Mouse (Mus musculus): ENCODE data around the gene Ralgapa2.
"Not testable (repeated sequence)": the region's sequence is repeated elsewhere in the genome, so short reads cannot be mapped to it uniquely, and the experiment has no call there.

Gene Ralgapa2

DNA sequence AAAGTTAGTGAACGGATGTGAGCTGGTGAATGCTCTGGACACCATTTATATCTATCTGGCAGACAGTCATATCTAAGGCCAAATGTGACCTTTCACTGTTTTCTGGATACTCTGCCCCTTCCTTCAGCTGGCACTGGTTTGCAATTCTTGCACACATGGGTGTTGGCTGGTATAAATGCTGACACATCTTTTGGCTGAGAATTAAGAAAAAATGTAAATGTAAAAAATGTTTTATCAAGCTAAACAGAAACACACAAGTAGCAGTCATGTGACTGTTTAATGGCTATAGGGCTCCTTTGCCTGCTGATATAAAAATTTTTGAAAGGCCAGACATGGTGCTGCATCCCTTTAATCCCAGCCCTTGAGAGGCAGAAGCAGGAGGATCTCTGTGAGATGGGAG, 13.0 kb downstream of the Ralgapa2 start:
- in situ Hi-C loops (cut with MboI), result no loop called here

DNA sequence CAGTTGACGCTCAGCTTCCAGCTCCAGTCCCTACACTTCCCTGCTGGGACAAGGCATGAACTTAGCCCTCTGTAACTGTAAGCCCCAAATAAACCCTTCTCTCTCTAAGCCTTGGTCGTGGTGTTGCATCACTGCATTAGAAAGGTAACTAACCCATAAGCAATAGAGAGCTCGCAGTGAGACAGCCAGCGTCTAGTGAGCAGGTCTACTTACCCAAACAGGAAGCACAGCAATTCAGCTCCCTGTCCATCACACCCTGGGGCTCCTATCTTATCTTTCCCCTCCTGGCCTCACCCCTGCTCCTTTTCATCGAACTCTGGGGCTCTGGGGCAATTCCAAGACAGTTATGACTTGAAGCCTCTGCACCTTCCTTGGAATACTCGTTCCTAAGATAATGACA, 13.8 kb downstream of the Ralgapa2 start:
- in situ Hi-C loops (cut with MboI), result no loop called here

- in situ Hi-C loops (cut with MboI), result no loop called here
Observed at GRCm38 (mm10) chr2:146496995-146497394, 15.1 kb downstream of the Ralgapa2 start.

DNA sequence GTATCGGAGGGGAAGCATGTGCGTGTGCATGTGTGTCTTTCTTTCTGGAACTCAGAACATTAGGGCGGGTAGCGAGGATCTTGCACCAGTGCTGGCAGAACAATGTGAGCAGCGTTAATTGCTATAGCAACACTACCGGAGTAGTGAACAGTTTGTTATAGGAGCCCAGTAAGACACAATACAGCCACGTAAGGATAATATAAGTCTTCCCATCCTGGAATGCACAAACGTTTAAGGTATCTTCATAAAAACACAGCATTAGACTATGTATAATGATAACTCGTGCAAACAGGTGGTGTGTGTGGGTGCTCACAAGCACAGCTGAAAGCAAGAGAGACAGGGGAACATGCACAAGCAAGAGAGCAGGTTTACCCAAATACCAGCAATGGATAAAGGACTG, 16.4 kb downstream of the Ralgapa2 start:
- in situ Hi-C loops (cut with MboI), result no loop called here

- in situ Hi-C loops (cut with MboI), result no loop called here
Observed at GRCm38 (mm10) chr2:146493354-146493946, 18.7 kb downstream of the Ralgapa2 start.

GRCm38 (mm10) chr2:146491830-146492610, 20.1 kb downstream of the Ralgapa2 start:
- in situ Hi-C loops (cut with MboI), result no loop called here

DNA sequence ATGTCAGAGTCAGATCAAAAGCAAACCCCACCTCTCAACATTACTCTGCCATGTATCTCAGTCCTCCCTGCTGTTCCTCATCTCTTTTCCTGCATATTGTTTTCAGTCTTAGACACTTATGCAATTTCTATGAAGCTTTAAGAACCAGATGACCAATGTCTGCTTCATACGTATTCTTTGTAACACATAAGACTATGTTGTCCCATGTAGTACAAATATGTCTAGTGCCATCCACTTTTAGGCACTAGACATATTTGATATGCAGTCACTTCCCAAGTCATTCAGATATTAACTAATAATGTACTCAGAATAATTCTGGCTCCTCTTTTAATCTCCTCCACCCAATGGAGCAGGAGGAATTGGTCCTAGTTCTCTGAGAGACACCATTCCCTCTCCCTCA, 21.2 kb downstream of the Ralgapa2 start:
- in situ Hi-C loops (cut with MboI), result no loop called here

DNA sequence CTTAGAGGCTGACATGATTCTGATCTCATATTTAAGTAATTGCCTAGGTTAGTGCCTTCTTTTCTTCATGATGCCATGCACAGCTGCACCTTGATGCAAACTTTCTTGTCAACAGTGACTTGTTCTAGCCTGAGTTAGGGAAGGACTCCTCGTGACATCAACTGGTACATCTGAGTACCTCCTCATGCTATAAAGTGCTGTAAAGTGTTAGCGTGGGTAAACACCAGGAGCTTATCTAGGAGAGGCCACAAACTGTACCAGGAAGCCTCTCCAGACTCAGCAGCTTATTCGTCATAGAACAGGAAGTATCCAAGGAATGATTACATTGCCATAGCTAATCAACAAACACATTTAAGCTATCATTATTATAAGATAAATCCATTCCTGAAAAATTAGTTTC, 23.9 kb downstream of the Ralgapa2 start:
- in situ Hi-C loops (cut with MboI), result no loop called here

- in situ Hi-C loops (cut with MboI), result no loop called here
Observed at GRCm38 (mm10) chr2:146482859-146483258, 29.3 kb downstream of the Ralgapa2 start.

GRCm38 (mm10) chr2:146477491-146477890, 34.7 kb downstream of the Ralgapa2 start:
- in situ Hi-C loops (cut with MboI), result no loop called here

DNA sequence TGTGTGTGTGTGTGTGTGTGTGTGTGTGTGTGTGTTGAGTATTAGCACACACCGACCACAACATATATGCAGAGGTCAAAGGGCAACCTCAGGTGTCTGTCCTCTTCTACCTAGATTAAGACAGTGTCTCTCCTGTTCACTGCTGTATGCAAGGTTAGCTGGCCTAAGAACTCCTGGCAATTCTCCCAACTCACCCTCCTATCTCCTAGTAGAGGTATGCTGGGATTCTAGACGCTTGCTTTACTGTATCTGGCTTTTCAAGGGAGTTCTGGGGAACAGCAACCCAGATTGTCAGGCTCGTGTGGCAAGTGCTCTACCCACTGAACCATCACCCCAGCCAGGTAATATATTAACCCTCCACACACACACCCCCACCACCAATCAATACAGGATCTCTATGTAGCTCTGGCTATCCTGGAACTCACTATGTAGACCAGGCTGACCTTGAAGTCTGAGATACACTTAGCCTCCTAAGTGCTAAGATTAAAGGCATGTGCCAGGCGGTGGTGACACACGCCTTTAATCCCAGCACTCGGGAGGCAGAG, 35.6 kb downstream of the Ralgapa2 start:
- in situ Hi-C loops (cut with MboI), result no loop called here

DNA sequence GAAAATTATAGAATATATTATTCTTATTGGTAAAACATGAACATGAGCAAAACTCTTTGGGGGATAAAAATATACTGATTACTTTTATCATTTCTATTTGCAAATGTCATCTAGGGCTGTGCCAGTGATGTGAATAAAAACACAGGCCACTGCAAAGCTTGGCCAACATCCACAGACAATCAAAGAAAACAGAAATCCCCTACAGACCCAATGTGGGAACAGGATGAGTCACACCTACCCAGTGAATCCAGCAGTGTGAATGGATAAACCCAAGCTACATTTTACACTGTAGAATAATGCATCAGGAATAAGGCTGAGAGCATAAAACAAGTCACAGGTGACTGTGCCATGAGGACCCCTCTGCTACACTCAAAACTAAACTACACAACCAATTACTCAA, 36.1 kb downstream of the Ralgapa2 start:
- in situ Hi-C loops (cut with MboI), result no loop called here

DNA sequence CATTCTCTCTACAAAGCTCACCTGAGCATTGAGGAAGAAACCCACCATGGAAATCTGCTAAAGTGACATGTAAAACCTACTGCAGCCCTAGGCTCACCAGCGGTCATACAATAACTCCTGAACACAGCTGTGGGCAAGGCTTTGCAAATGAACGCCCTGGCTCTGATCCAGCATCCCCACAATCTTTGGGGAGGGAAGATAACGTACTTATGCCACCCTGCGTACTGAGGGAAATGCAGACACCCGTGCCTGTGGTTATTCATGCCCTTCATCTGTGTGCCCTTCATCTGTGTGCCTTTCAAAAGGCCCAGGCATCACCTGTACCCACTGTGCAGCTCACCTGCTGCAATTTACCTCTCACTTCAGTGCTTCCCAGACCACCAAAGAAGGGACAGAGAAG, 41.2 kb downstream of the Ralgapa2 start:
- in situ Hi-C loops (cut with MboI), result no loop called here

DNA sequence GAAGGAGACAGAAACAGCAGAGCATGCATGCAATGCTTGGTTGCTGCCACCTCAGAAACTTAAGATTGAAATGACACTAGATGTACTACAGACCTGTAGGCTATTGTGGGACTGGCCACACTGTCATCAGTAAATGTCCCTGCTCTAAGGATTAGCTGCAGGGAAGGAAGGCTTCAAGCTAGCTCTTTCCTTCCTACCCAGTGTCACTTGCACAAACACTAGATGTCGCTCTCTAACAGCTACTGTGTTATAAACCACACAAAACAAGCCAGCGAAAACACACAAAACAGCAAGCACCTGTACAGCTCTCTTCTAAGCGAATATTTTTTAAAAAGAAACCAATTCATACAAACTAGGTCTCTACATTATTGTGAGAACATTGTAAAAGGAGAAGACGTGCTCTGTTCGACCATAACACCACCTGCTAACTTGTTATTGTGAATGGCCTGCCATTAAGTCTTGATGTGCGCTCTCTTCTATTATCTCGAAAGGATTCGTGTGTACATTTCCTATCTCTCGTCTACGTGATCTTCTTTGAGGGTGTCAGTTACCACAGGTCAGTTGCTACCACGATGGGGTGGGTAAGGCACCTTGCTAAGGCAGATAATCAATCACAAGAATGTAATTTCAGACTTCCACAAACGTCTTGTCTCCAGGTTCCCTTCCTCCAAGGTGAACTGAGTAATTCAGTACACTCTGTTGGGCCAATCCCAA, 42.3 kb downstream of the Ralgapa2 start:
- in situ Hi-C loops (cut with MboI), result no loop called here

- in situ Hi-C loops (cut with MboI), result no loop called here
Observed at GRCm38 (mm10) chr2:146468898-146469297, 43.2 kb downstream of the Ralgapa2 start.

DNA sequence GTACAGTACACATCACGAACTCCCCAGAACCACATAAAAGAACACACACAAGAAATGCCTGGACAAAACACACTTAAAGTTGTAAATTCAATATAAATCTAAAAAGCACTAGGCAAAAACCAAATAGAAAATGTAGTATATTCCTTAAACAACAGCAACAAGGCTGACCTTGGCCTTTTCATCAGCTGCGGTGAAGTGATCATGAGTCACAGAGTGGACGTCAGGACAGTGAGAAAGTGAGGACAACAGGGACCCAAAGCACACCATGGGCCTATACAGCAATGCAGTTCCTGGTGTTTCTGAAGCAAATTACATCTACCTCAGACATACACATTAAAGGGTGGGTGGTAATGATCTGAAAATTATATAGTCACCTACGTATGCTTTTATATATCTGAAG, 44.1 kb downstream of the Ralgapa2 start:
- in situ Hi-C loops (cut with MboI), result no loop called here

GRCm38 (mm10) chr2:146466811-146467210, 45.3 kb downstream of the Ralgapa2 start:
- in situ Hi-C loops (cut with MboI), result not testable (repeated sequence)

DNA sequence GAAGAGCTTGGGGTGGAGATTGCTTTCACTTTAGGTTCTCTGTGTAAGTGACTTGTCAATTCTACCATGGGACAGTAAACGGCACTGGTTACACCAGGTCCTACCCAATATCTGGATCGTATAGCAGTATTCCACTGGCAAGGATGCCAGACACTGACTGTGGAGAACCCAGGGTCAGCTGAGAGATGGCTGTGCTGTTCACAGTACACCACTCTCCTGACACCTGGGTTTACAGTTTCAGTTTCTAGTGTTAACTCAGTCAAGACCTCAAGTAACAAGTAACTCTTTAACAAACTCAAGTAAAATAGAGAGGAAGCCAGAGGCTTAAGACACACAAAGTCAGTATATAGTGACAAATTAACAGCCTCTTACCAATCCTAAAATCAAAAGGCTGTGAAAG, 54.6 kb downstream of the Ralgapa2 start:
- in situ Hi-C loops (cut with MboI), result no loop called here

- in situ Hi-C loops (cut with MboI), result no loop called here
Observed at GRCm38 (mm10) chr2:146456612-146457011, 55.5 kb downstream of the Ralgapa2 start.

DNA sequence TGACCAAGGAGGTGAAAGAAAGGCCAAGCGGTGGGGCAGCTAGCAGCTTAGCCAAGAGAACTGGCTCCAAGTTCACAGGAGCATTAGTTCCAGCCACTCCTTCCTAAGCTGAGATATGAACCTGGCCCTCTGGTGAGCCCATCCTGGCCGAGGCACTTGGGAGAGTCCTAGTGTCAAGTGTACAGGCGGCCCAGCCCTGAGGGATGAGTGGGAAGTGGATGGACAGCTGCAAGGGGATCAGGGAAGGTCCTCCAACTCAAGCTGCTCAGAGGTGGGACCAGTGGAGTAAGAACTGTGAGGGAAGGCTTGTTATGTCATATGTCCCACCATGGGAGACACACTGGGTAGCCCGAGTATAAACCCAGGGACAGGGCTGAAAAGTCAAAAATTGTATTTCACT, 56.1 kb downstream of the Ralgapa2 start:
- in situ Hi-C loops (cut with MboI), result no loop called here

DNA sequence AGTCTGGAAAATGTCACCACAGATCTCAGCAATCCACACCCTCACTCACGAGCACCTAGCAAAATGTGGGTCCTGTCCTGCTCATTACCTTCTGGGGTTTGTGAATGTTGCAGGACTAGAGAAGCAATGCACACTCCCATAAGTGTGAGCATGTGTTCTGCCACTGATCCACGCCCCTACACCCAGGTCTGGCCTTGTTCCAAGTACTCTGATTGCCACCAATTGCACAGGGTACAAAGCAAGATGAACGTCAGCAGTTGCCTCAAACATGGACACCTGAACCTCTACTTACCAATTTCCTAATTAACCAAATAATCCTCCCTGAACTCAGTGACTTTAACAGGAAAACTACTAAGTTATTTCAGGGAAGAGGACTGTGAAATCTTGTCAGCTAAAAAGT, 68.1 kb downstream of the Ralgapa2 start:
- in situ Hi-C loops (cut with MboI), result no loop called here

DNA sequence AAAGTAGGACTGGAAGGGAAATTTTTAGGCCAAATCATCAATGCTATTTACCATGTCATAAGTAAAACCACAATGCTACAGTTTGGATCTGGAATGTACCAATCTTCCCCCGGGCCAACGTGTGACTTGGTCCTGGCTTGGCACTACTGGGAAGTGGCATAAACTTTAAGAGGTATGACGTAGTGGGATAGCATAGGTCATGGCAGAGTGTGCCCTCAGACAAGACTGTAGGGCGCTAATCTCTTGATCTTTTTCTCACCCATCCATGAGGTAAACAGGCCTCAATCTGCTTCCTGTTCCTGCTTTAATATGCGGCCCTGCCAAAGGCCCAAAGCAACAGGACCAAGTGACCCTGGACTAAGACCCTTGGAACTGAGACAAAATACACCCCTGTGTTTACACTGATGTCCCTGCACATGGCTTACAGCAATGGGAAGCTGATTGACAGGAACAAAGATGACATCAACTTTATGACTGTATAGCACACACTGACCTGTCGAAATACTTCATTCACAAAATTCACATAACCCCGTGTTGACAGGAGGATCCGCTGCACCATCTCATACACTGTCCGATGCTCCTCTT, 68.8 kb downstream of the Ralgapa2 start:
- in situ Hi-C loops (cut with MboI), result no loop called here
